Mouse (Mus musculus) left cerebral cortex, postnatal 4 days (tissue): ENCODE results near the gene Jdp2. TPM values are rescaled to one million over a fixed set of nuclear protein-coding genes. Genes with fewer than 3 reads are reported as not detected.

ENCODE experiments used
- DNase-seq: peaks from one replicate; pipeline ENCODE4 v3.0.0-alpha.2; 2022
- intact Hi-C: fragments of 180-260 bp; cut with DNase I; formaldehyde crosslinking; loops from one replicate; pipeline ENCODE4 v1.15.1; 2025
- total RNA-seq, 2 experiments: library from RNA; stranded (reverse); gene quantifications; 2 replicates each; pipeline ENCODE4 v1.2.3; 2021

Jdp2 gene
- total RNA-seq = 10 to 100 TPM; 16.4 to 19.1 TPM

- peak; percentile 84 for DNase-seq
- intact Hi-C loops = no loop called here
Measured at GRCm38 (mm10) chr12:85598611-85599477, at the start of gene Jdp2. TSS of gene Jdp2 (plus strand) at chr12:85599027.

- DNase-seq = no peak
- intact Hi-C loops = no loop called here
Measured at GRCm38 (mm10) chr12:85549661-85550060, 49.2 kb upstream of the Jdp2 start.

GRCm38 (mm10) chr12:85550435-85550834 lies 48.4 kb upstream of the Jdp2 start:
- DNase-seq = no peak
- intact Hi-C loops = no loop called here

GRCm38 (mm10) chr12:85559299-85559698 lies 39.5 kb upstream of the Jdp2 start:
- DNase-seq = peak; percentile 54
- intact Hi-C loops = no loop called here

- no peak for DNase-seq
- intact Hi-C loops = no loop called here
Measured at GRCm38 (mm10) chr12:85565441-85565840, 33.4 kb upstream of the Jdp2 start.

GRCm38 (mm10) chr12:85568298-85568697 lies 30.5 kb upstream of the Jdp2 start:
- no peak for DNase-seq
- intact Hi-C loops = no loop called here

GRCm38 (mm10) chr12:85569393-85570157 lies 29.3 kb upstream of the Jdp2 start:
- no peak for DNase-seq
- intact Hi-C loops = no loop called here

- DNase-seq = no peak
- intact Hi-C loops = no loop called here
Measured at GRCm38 (mm10) chr12:85570158-85570540, 28.7 kb upstream of the Jdp2 start.

GRCm38 (mm10) chr12:85571312-85571711 lies 27.5 kb upstream of the Jdp2 start:
- intact Hi-C loops = no loop called here
- DNase-seq = peak; percentile 81

GRCm38 (mm10) chr12:85572047-85572475 lies 26.8 kb upstream of the Jdp2 start:
- peak; percentile 84 for DNase-seq
- intact Hi-C loops = no loop called here

- DNase-seq = no peak
- intact Hi-C loops = no loop called here
Measured at GRCm38 (mm10) chr12:85574806-85575495, 23.9 kb upstream of the Jdp2 start.

GRCm38 (mm10) chr12:85575496-85575840 lies 23.4 kb upstream of the Jdp2 start:
- no peak for DNase-seq
- intact Hi-C loops = no loop called here

GRCm38 (mm10) chr12:85581261-85582066 lies 17.4 kb upstream of the Jdp2 start:
- intact Hi-C loops = no loop called here
- DNase-seq = no peak

GRCm38 (mm10) chr12:85582067-85582316 lies 16.8 kb upstream of the Jdp2 start:
- no peak for DNase-seq
- intact Hi-C loops = no loop called here

GRCm38 (mm10) chr12:85585761-85586258 lies 13.0 kb upstream of the Jdp2 start:
- no peak for DNase-seq
- intact Hi-C loops = no loop called here

- DNase-seq = no peak
- intact Hi-C loops = no loop called here
Measured at GRCm38 (mm10) chr12:85589870-85590382, 8.9 kb upstream of the Jdp2 start.

- DNase-seq = no peak
- intact Hi-C loops = no loop called here
Measured at GRCm38 (mm10) chr12:85592943-85593342, 5.9 kb upstream of the Jdp2 start.

- no peak for DNase-seq
- intact Hi-C loops = loop anchor here (2.0 kb wide), 1 partner anchor 44 kb away; no protein-coding TSS in a partner anchor
Measured at GRCm38 (mm10) chr12:85594390-85594789, 4.4 kb upstream of the Jdp2 start.

- intact Hi-C loops = no loop called here
Measured at GRCm38 (mm10) chr12:85598053-85598452, 774 bp upstream of the Jdp2 start.

GRCm38 (mm10) chr12:85599478-85600152 lies 788 bp downstream of the Jdp2 start:
- intact Hi-C loops = no loop called here
- DNase-seq = peak; percentile 39

More at GRCm38 (mm10) chr12:85598053-85598452, 774 bp upstream of the Jdp2 start:
- no peak for DNase-seq
